Mouse (Mus musculus): ENCODE data around the gene Akr1b10. TPM values are rescaled to one million over a fixed set of nuclear protein-coding genes. Genes with fewer than 3 reads are reported as not detected.
A peak's percentile ranks its signal among the peaks of the same experiment; 100 is the strongest.

Akr1b10 gene
- not detected in 2 replicates for polyA plus RNA-seq (2012)

GRCm38 (mm10) chr6:34384110-34384661, at the start of gene Akr1b10:
Gene Akr1b10, plus strand, starts transcription at chr6:34384218.
- TF ChIP-seq GATA1 (IDR thresholded peaks at IDR 0.05; ENCODE audit: low read length) (no peak), TAL1 (IDR thresholded peaks at IDR 0.05; ENCODE audit: low read length) (no peak)
- H3K9me3 ChIP-seq (ENCODE audit: control insufficient read depth, low read length) = no peaks in the 10 kb centered on the region
- no peaks in the 10 kb centered on the region for H3K27me3 ChIP-seq (ENCODE audit: control insufficient read depth)
- H3K4me1 ChIP-seq (ENCODE audit: control insufficient read depth) = peaks cover 14% of the 10 kb centered on the region
- H3K4me3 ChIP-seq (replicated peaks) = peak within 1 kb of the TSS; percentile 60
- no peaks in the 10 kb centered on the region for H3K36me3 ChIP-seq (ENCODE audit: control insufficient read depth)

GRCm38 (mm10) chr6:34334673-34335072, 49.3 kb upstream of the Akr1b10 start:
- Histone ChIP-seq H3K4me3 (replicated peaks) (no peak overlapping the region), H3K27me3 (ENCODE audit: control insufficient read depth) (no peaks in the 10 kb centered on the region), H3K4me1 (ENCODE audit: control insufficient read depth) (no peaks in the 10 kb centered on the region), H3K9me3 (ENCODE audit: control insufficient read depth, low read length) (no peaks in the 10 kb centered on the region), H3K36me3 (ENCODE audit: control insufficient read depth) (no peaks in the 10 kb centered on the region)
- TF ChIP-seq GATA1 (IDR thresholded peaks at IDR 0.05; ENCODE audit: low read length) (no peak), TAL1 (IDR thresholded peaks at IDR 0.05; ENCODE audit: low read length) (no peak)

- Histone ChIP-seq H3K9me3 (ENCODE audit: control insufficient read depth, low read length) (0 out of 2 replicates have a peak, but pooled peaks cover 2% of the 10 kb centered on the region), H3K4me1 (ENCODE audit: control insufficient read depth) (no peaks in the 10 kb centered on the region), H3K4me3 (replicated peaks) (no peak overlapping the region), H3K27me3 (ENCODE audit: control insufficient read depth) (no peaks in the 10 kb centered on the region), H3K36me3 (ENCODE audit: control insufficient read depth) (no peaks in the 10 kb centered on the region)
- TF ChIP-seq GATA1 (IDR thresholded peaks at IDR 0.05; ENCODE audit: low read length) (no peak), TAL1 (IDR thresholded peaks at IDR 0.05; ENCODE audit: low read length) (no peak)
Observed at GRCm38 (mm10) chr6:34337799-34338198, 46.2 kb upstream of the Akr1b10 start.

- no peaks in the 10 kb centered on the region for H3K4me1 ChIP-seq (ENCODE audit: control insufficient read depth)
- H3K4me3 ChIP-seq (replicated peaks) = no peak overlapping the region
- 0 out of 2 replicates have a peak, but pooled peaks cover 2% of the 10 kb centered on the region for H3K27me3 ChIP-seq (ENCODE audit: control insufficient read depth)
- H3K9me3 ChIP-seq (ENCODE audit: control insufficient read depth, low read length) = 0 out of 2 replicates have a peak, but pooled peaks cover 2% of the 10 kb centered on the region
- H3K36me3 ChIP-seq (ENCODE audit: control insufficient read depth) = no peaks in the 10 kb centered on the region
- TF ChIP-seq GATA1 (IDR thresholded peaks at IDR 0.05; ENCODE audit: low read length) = no peak
- TF ChIP-seq TAL1 (IDR thresholded peaks at IDR 0.05; ENCODE audit: low read length) = no peak
Observed at GRCm38 (mm10) chr6:34341991-34342390, 42.0 kb upstream of the Akr1b10 start.

- Histone ChIP-seq H3K27me3 (ENCODE audit: control insufficient read depth) (0 out of 2 replicates have a peak, but pooled peaks cover 2% of the 10 kb centered on the region), H3K36me3 (ENCODE audit: control insufficient read depth) (no peaks in the 10 kb centered on the region), H3K4me1 (ENCODE audit: control insufficient read depth) (no peaks in the 10 kb centered on the region), H3K9me3 (ENCODE audit: control insufficient read depth, low read length) (0 out of 2 replicates have a peak, but pooled peaks cover 2% of the 10 kb centered on the region), H3K4me3 (replicated peaks) (no peak overlapping the region)
- TF ChIP-seq GATA1 (IDR thresholded peaks at IDR 0.05; ENCODE audit: low read length) (no peak), TAL1 (IDR thresholded peaks at IDR 0.05; ENCODE audit: low read length) (no peak)
Observed at GRCm38 (mm10) chr6:34342476-34342875, 41.5 kb upstream of the Akr1b10 start.

GRCm38 (mm10) chr6:34343426-34343825, 40.6 kb upstream of the Akr1b10 start:
- H3K27me3 ChIP-seq (ENCODE audit: control insufficient read depth) = 0 out of 2 replicates have a peak, but pooled peaks cover 2% of the 10 kb centered on the region
- no peak overlapping the region for H3K4me3 ChIP-seq (replicated peaks)
- TF ChIP-seq GATA1 (IDR thresholded peaks at IDR 0.05; ENCODE audit: low read length) (no peak), TAL1 (IDR thresholded peaks at IDR 0.05; ENCODE audit: low read length) (no peak)
- no peaks in the 10 kb centered on the region for H3K4me1 ChIP-seq (ENCODE audit: control insufficient read depth)
- H3K9me3 ChIP-seq (ENCODE audit: control insufficient read depth, low read length) = 0 out of 2 replicates have a peak, but pooled peaks cover 2% of the 10 kb centered on the region
- H3K36me3 ChIP-seq (ENCODE audit: control insufficient read depth) = no peaks in the 10 kb centered on the region

GRCm38 (mm10) chr6:34344135-34344850, 39.7 kb upstream of the Akr1b10 start:
- Histone ChIP-seq H3K27me3 (ENCODE audit: control insufficient read depth) (0 out of 2 replicates have a peak, but pooled peaks cover 2% of the 10 kb centered on the region), H3K4me3 (replicated peaks) (no peak overlapping the region), H3K36me3 (ENCODE audit: control insufficient read depth) (no peaks in the 10 kb centered on the region), H3K4me1 (ENCODE audit: control insufficient read depth) (no peaks in the 10 kb centered on the region), H3K9me3 (ENCODE audit: control insufficient read depth, low read length) (0 out of 2 replicates have a peak, but pooled peaks cover 2% of the 10 kb centered on the region)
- TF ChIP-seq GATA1 (IDR thresholded peaks at IDR 0.05; ENCODE audit: low read length) (no peak), TAL1 (IDR thresholded peaks at IDR 0.05; ENCODE audit: low read length) (no peak)

- TF ChIP-seq TAL1 (IDR thresholded peaks at IDR 0.05; ENCODE audit: low read length) = no peak
- no peak for TF ChIP-seq GATA1 (IDR thresholded peaks at IDR 0.05; ENCODE audit: low read length)
- Histone ChIP-seq H3K27me3 (ENCODE audit: control insufficient read depth) (0 out of 2 replicates have a peak, but pooled peaks cover 2% of the 10 kb centered on the region), H3K36me3 (ENCODE audit: control insufficient read depth) (no peaks in the 10 kb centered on the region), H3K9me3 (ENCODE audit: control insufficient read depth, low read length) (0 out of 2 replicates have a peak, but pooled peaks cover 2% of the 10 kb centered on the region), H3K4me3 (replicated peaks) (no peak overlapping the region), H3K4me1 (ENCODE audit: control insufficient read depth) (no peaks in the 10 kb centered on the region)
Observed at GRCm38 (mm10) chr6:34344935-34345334, 39.1 kb upstream of the Akr1b10 start.

All from erythroblast, embryonic 14.5 days (primary cell).